Comparison of ENCODE assay signal across 25 mouse cellular contexts in genomic region chr12:87385051-87385450, GRCm38 (mm10).
"Had no signal": no experiment of that assay in that cellular context is flagged by ENCODE, and none has a peak within 500 bp of the region (broad histone marks: within the 10 kb centered on the region; RNA-seq: fewer than 3 reads in every experiment).

No protein-coding gene starts in this region.

- DNase-seq: gastrocnemius, postnatal 14 days; gastrocnemius, postnatal 36 days; heart, adult 11 months; heart, adult 2 months; heart, postnatal 14 days; heart, postnatal 36 days; kidney, adult 11 months; kidney, adult 2 months; kidney, adult 9 months; kidney, postnatal 14 days; kidney, postnatal 36 days; layer of hippocampus, adult 9-11 months; layer of hippocampus, postnatal 36 days had no signal

- H3K9me3 ChIP-seq: heart, embryonic 13.5 days; heart, embryonic 15.5 days; hindbrain, embryonic 13.5 days; hindbrain, embryonic 15.5 days; kidney, embryonic 15.5 days; limb, embryonic 10.5 days; limb, embryonic 12.5 days had no signal

- H3K27ac ChIP-seq: heart, adult 2 months; heart, embryonic 13.5 days; heart, embryonic 15.5 days; hindbrain, embryonic 13.5 days; hindbrain, embryonic 15.5 days; hindbrain, postnatal 0 days; kidney, embryonic 15.5 days; kidney, postnatal 0 days; limb, embryonic 10.5 days; limb, embryonic 12.5 days; liver, embryonic 14.5 days had no signal

- H3K4me3 ChIP-seq: heart, adult 2 months; heart, embryonic 13.5 days; heart, embryonic 15.5 days; hindbrain, embryonic 13.5 days; hindbrain, embryonic 15.5 days; kidney, embryonic 15.5 days; limb, embryonic 10.5 days; limb, embryonic 12.5 days had no signal

- ATAC-seq: hindbrain, postnatal 0 days; intestine, embryonic 16.5 days had no signal

- H3K4me2 ChIP-seq: heart, embryonic 11.5 days; heart, embryonic 13.5 days; heart, embryonic 15.5 days; hindbrain, embryonic 13.5 days; hindbrain, embryonic 15.5 days; kidney, embryonic 15.5 days; limb, embryonic 12.5 days had no signal

- H3K27me3 ChIP-seq: heart, embryonic 13.5 days; heart, embryonic 15.5 days; hindbrain, embryonic 13.5 days; hindbrain, embryonic 15.5 days; kidney, embryonic 15.5 days; limb, embryonic 12.5 days had no signal

- H3K36me3 ChIP-seq: heart, embryonic 13.5 days; heart, embryonic 15.5 days; hindbrain, embryonic 13.5 days; hindbrain, embryonic 15.5 days; kidney, embryonic 15.5 days; limb, embryonic 10.5 days; limb, embryonic 12.5 days had no signal

- H3K9ac ChIP-seq: heart, embryonic 13.5 days; heart, embryonic 15.5 days; hindbrain, embryonic 13.5 days; hindbrain, embryonic 15.5 days; kidney, embryonic 15.5 days; limb, embryonic 12.5 days; liver, embryonic 14.5 days had no signal
